Mouse (Mus musculus) kidney, postnatal 36 days (tissue): ENCODE measurements around the gene Isg15.

Source experiments
- DNase-seq, 2 experiments: peaks; one replicate each; pipeline ENCODE4 v3.0.0; 2021 to 2022; ENCODE audit warnings: mixed read lengths in 2 of 2

Gene Isg15

GRCm38 (mm10) chr4:156203001-156203412, 2.4 kb upstream of the Isg15 start, which contains the start of gene AW011738:
Gene AW011738 (plus strand): TSS chr4:156203304.
- peak; percentile 76 to 88 for DNase-seq

GRCm38 (mm10) chr4:156202462-156202893, 1.9 kb upstream of the Isg15 start:
- no peak for DNase-seq

- peak; percentile 95 to 97 for DNase-seq
These were observed 2.8 kb downstream of the Isg15 start for GRCm38 (mm10) chr4:156197829-156198205.

- DNase-seq: peak; percentile 69 to 87
These were observed 3.3 kb downstream of the Isg15 start, which contains the start of gene Agrn for GRCm38 (mm10) chr4:156197131-156197828. Gene Agrn (minus strand): TSS chr4:156197488.

GRCm38 (mm10) chr4:156195927-156196870, 4.4 kb downstream of the Isg15 start:
- peak; percentile 70 to 81 for DNase-seq

- DNase-seq: no peak
These were observed 6.3 kb downstream of the Isg15 start for GRCm38 (mm10) chr4:156194346-156194745.

GRCm38 (mm10) chr4:156193906-156194305, 6.7 kb downstream of the Isg15 start:
- DNase-seq: peak; percentile 20 to 42

GRCm38 (mm10) chr4:156193200-156193590, 7.4 kb downstream of the Isg15 start:
- peak; percentile 69 to 74 for DNase-seq

GRCm38 (mm10) chr4:156192421-156193199, 8.0 kb downstream of the Isg15 start:
- DNase-seq: peak; percentile 84 to 88

- DNase-seq: peak; percentile 74 to 85
These were observed 11.8 kb downstream of the Isg15 start for GRCm38 (mm10) chr4:156188811-156189323.

- no peak for DNase-seq
These were observed 12.3 kb downstream of the Isg15 start for GRCm38 (mm10) chr4:156188162-156188810.

GRCm38 (mm10) chr4:156185950-156186850, 14.4 kb downstream of the Isg15 start:
- DNase-seq: no peak

- no peak for DNase-seq
These were observed 15.1 kb downstream of the Isg15 start for GRCm38 (mm10) chr4:156185456-156185949.

GRCm38 (mm10) chr4:156184291-156184954, 16.2 kb downstream of the Isg15 start:
- peak in 1 of 2 experiments; percentile 39 for DNase-seq

- no peak for DNase-seq
These were observed 16.9 kb downstream of the Isg15 start for GRCm38 (mm10) chr4:156183747-156184146.

GRCm38 (mm10) chr4:156177630-156178029, 23.0 kb downstream of the Isg15 start:
- no peak for DNase-seq

GRCm38 (mm10) chr4:156171828-156172227, 28.8 kb downstream of the Isg15 start:
- DNase-seq: no peak

- no peak for DNase-seq
These were observed 31.5 kb downstream of the Isg15 start for GRCm38 (mm10) chr4:156169129-156169528.

GRCm38 (mm10) chr4:156168611-156169010, 32.0 kb downstream of the Isg15 start:
- DNase-seq: no peak

- DNase-seq: no peak
These were observed 34.1 kb downstream of the Isg15 start for GRCm38 (mm10) chr4:156166477-156166876.
